Comparison of ENCODE assay signal across 17 mouse cellular contexts in the genomic region with DNA sequence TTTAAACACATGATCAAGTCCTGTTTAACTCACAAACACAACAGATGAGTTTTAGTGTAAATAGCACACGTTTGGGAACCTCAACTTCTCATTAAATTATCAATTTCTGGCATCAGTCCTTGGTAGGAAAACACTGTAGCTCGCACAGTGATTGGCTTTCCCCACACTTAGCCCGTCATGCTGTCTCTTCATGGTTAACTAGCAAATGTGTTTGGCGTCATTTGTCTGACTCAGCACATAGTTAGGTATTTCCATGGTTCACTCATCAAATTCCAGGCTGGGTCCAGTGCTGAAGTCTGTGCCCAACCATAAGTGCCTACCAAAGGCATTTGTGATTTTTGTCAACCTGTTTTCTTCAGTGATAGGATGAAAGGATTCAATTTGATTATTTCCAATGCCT.
"Had no signal": no experiment of that assay in that cellular context is flagged by ENCODE, and none has a peak within 500 bp of the region (broad histone marks: within the 10 kb centered on the region; RNA-seq: fewer than 3 reads in every experiment).

No protein-coding gene starts in this region.

- H3K27ac ChIP-seq: limb, embryonic 12.5 days; liver, embryonic 15.5 days; midbrain, embryonic 10.5 days; neural tube, embryonic 13.5 days had no signal

- H3K36me3 ChIP-seq: limb, embryonic 12.5 days; liver, embryonic 15.5 days; midbrain, embryonic 10.5 days; neural tube, embryonic 13.5 days had no signal

- H3K9me3 ChIP-seq: liver, embryonic 15.5 days had no signal

- DNase-seq: kidney, postnatal 10 days; layer of hippocampus, adult 9-11 months; layer of hippocampus, postnatal 36 days; liver; lung, adult 2 months; lung, postnatal 4 days; midbrain, embryonic 14.5 days; retina, postnatal 1 day; right cerebral cortex, postnatal 4 days; spleen, adult 18-20 months; thymus, adult 18-20 months; thymus, postnatal 25 days had no signal

- H3K4me2 ChIP-seq: limb, embryonic 12.5 days; liver, embryonic 15.5 days; neural tube, embryonic 13.5 days had no signal

- H3K27me3 ChIP-seq: limb, embryonic 12.5 days; liver, embryonic 15.5 days; neural tube, embryonic 13.5 days had no signal

- H3K4me3 ChIP-seq: limb, embryonic 12.5 days; liver, embryonic 15.5 days; midbrain, embryonic 10.5 days; neural tube, embryonic 13.5 days had no signal

- H3K9ac ChIP-seq: limb, embryonic 12.5 days; liver, embryonic 15.5 days; neural tube, embryonic 13.5 days had no signal

- ATAC-seq: lung, postnatal 0 days had no signal
